Mouse (Mus musculus) layer of hippocampus, adult 11-12 months (tissue): ENCODE measurements around the gene Vsig10l.

Experiments
- DNase-seq: peaks from one replicate; pipeline ENCODE4 v3.0.0; 2022; ENCODE audit warnings: low spot score

Gene Vsig10l

GRCm38 (mm10) chr7:43454371-43454770 lies 8.6 kb upstream of the Vsig10l start:
- no peak for DNase-seq

GRCm38 (mm10) chr7:43463976-43464375 lies 1.0 kb downstream of the Vsig10l start:
- no peak for DNase-seq

GRCm38 (mm10) chr7:43464864-43465343 lies 2.0 kb downstream of the Vsig10l start:
- no peak for DNase-seq

- peak; percentile 83 for DNase-seq
Measured at GRCm38 (mm10) chr7:43465344-43466098, 2.6 kb downstream of the Vsig10l start.

- peak; percentile 72 for DNase-seq
Measured at GRCm38 (mm10) chr7:43466099-43466694, 3.2 kb downstream of the Vsig10l start.

GRCm38 (mm10) chr7:43470373-43470772 lies 7.4 kb downstream of the Vsig10l start:
- DNase-seq = peak; percentile 35

GRCm38 (mm10) chr7:43475706-43476105 lies 12.8 kb downstream of the Vsig10l start:
- DNase-seq = no peak

GRCm38 (mm10) chr7:43476376-43476775 lies 13.4 kb downstream of the Vsig10l start:
- DNase-seq = no peak

GRCm38 (mm10) chr7:43481191-43481590 lies 18.2 kb downstream of the Vsig10l start:
- peak; percentile 57 for DNase-seq

- DNase-seq = no peak
Measured at GRCm38 (mm10) chr7:43482090-43482716, 19.3 kb downstream of the Vsig10l start.

GRCm38 (mm10) chr7:43483236-43483635 lies 20.3 kb downstream of the Vsig10l start:
- no peak for DNase-seq

- DNase-seq = peak; percentile 38
Measured at GRCm38 (mm10) chr7:43488646-43489045, 25.7 kb downstream of the Vsig10l start.

GRCm38 (mm10) chr7:43489631-43490125 lies 26.7 kb downstream of the Vsig10l start, which contains the start of gene Iglon5:
Iglon5 (minus strand) TSS chr7:43490075.
- DNase-seq = no peak

- DNase-seq = peak; percentile 67
Measured at GRCm38 (mm10) chr7:43490182-43490584, 27.2 kb downstream of the Vsig10l start.

GRCm38 (mm10) chr7:43490861-43491260 lies 27.9 kb downstream of the Vsig10l start:
- DNase-seq = no peak

GRCm38 (mm10) chr7:43495343-43496021 lies 32.5 kb downstream of the Vsig10l start:
- peak; percentile 71 for DNase-seq

- no peak for DNase-seq
Measured at GRCm38 (mm10) chr7:43511707-43512478, 48.9 kb downstream of the Vsig10l start.

- DNase-seq = no peak
Measured at GRCm38 (mm10) chr7:43512519-43512918, 49.6 kb downstream of the Vsig10l start.

- DNase-seq = no peak
Measured at GRCm38 (mm10) chr7:43515076-43515475, 52.1 kb downstream of the Vsig10l start.

GRCm38 (mm10) chr7:43518341-43518740 lies 55.4 kb downstream of the Vsig10l start:
- DNase-seq = no peak
